Mouse (Mus musculus) testis, adult 2 months (tissue): ENCODE measurements around the gene Cacng2. TPM values are rescaled to one million over a fixed set of nuclear protein-coding genes. Genes with fewer than 3 reads are reported as not detected.

Experiments
- H3K27ac ChIP-seq: fragments of 200-500 bp; 2 replicates; pipeline ENCODE4 v1.5.1; 2012; ENCODE audit warnings: low read depth, low read length; ENCODE audit not compliant: control insufficient read depth, insufficient read depth
- H3K27me3 ChIP-seq: fragments of 200-500 bp; 2 replicates; pipeline ENCODE4 v1.6.1; 2012; ENCODE audit warnings: mild to moderate bottlenecking, low read length, moderate library complexity; ENCODE audit not compliant: control insufficient read depth, insufficient read depth
- H3K36me3 ChIP-seq: fragments of 200-500 bp; 2 replicates; pipeline ENCODE4 v1.6.1; 2012; ENCODE audit warnings: mild to moderate bottlenecking, low read length; ENCODE audit not compliant: control insufficient read depth, insufficient read depth
- H3K4me1 ChIP-seq: fragments of 200-500 bp; 2 replicates; pipeline ENCODE4 v1.6.1; 2012; ENCODE audit warnings: low read length; ENCODE audit not compliant: control insufficient read depth, insufficient read depth
- H3K4me3 ChIP-seq: fragments of 200-500 bp; 2 replicates; pipeline ENCODE4 v1.5.1; 2012; ENCODE audit warnings: low read depth, mild to moderate bottlenecking, low read length, moderate library complexity, mixed read lengths; ENCODE audit not compliant: control insufficient read depth
- CTCF ChIP-seq: fragments of 200-500 bp; IDR thresholded peaks from 2 replicates; pipeline ENCODE4 v1.5.1; 2012; ENCODE audit warnings: low read depth, mild to moderate bottlenecking, inconsistent platforms, low read length, moderate library complexity; ENCODE audit not compliant: control insufficient read depth, insufficient read depth, insufficient replicate concordance
- POLR2A ChIP-seq: fragments of 200-500 bp; IDR thresholded peaks from 2 replicates; pipeline ENCODE4 v1.6.1; 2012; ENCODE audit warnings: low read depth, mild to moderate bottlenecking, inconsistent platforms, low read length, moderate library complexity; ENCODE audit not compliant: control insufficient read depth
- polyA plus RNA-seq: library from polyadenylated mRNA; depleted of rRNA; stranded (reverse); fragments of >200 nt; gene quantifications from 2 replicates; pipeline ENCODE4 v1.2.3, GENCODE M21; 2012; rRNA removed

The Cacng2 gene
- polyA plus RNA-seq, result 0.02 TPM in 1 of 2 replicates, not detected in the other

DNA sequence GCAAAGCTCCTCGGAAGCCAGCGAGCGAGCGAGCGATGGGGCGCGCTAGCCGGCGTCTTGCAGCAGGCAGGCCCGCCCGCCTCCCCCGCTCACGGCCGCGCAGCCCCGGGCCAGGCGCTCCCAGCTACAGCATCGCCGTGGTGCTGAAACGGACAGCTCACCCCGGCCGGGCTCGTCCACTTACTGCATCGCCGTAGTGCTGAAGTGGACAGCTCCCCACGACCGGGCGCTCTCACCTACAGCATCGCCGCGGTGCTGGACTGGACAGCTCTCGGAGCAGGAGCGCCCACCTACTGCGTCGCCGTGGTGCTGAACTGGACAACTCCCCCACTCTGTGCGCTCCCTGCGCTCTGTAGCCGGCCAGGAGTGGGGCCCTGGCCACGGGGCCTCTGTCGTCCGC lies at the start of gene Cacng2:
Gene Cacng2 (minus strand): TSS at position 325 of the 400 bp plus-strand sequence.
- H3K27me3 ChIP-seq, result no peaks in the 10 kb centered on the region
- peaks cover 5% of the 10 kb centered on the region for H3K4me1 ChIP-seq
- no peaks in the 10 kb centered on the region for H3K36me3 ChIP-seq
- H3K27ac ChIP-seq, result no peak within 1 kb of the TSS
- no peak for TF ChIP-seq POLR2A
- no peak for TF ChIP-seq CTCF
- H3K4me3 ChIP-seq, result peak within 1 kb of the TSS; percentile 23; the same call in 1 of the 2 replicates

DNA sequence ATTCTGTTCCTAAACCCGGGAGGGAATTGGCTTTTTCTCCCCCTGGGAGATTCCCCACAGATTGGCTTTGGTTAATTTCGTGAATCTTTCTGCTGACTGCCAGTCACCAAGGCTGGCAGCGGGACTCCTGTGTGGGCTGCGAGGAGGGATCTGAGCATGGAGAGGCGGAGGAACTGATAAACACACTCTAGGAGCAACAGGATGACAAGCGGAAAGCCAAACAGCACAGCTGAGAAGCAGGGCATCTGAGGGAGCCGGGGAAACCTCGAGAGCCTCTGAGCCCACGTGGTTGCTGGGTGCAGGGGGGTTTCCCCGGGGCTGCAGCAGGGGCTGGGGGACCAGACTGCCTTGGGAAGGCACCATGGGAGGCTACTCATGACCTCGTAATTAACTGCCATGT lies 49.7 kb upstream of the Cacng2 start:
- H3K36me3 ChIP-seq, result no peaks in the 10 kb centered on the region; the same call in 1 of the 2 replicates
- H3K4me3 ChIP-seq, result no peak overlapping the region
- H3K4me1 ChIP-seq, result peaks cover 11% of the 10 kb centered on the region
- H3K27me3 ChIP-seq, result no peaks in the 10 kb centered on the region
- no peak for TF ChIP-seq POLR2A
- TF ChIP-seq CTCF, result no peak
- no peak overlapping the region for H3K27ac ChIP-seq

DNA sequence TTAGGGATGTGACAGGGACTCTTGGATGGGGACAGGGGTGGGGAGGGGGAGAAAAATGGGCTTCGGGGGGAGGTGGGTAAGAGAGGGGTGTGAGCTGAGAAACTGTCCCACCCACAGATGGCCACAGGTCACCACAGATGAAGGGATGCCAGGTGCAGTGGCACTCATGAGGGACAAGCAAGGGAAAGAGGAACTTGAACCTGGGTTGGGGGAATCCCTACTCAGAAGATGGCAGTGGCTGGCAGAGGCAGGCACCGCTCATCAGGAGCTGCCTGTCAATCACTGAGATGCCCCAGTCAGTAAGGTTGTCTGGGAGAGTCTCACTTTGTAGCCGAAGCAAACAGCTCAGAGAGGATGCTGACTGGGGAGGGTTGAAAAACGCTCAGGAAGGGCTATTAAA lies 45.5 kb upstream of the Cacng2 start:
- H3K4me1 ChIP-seq, result no peaks in the 10 kb centered on the region; the same call in 1 of the 2 replicates
- no peak overlapping the region for H3K4me3 ChIP-seq
- H3K36me3 ChIP-seq, result peaks cover 2% of the 10 kb centered on the region
- H3K27ac ChIP-seq, result no peak overlapping the region
- no peak for TF ChIP-seq POLR2A
- no peak for TF ChIP-seq CTCF
- no peaks in the 10 kb centered on the region for H3K27me3 ChIP-seq

DNA sequence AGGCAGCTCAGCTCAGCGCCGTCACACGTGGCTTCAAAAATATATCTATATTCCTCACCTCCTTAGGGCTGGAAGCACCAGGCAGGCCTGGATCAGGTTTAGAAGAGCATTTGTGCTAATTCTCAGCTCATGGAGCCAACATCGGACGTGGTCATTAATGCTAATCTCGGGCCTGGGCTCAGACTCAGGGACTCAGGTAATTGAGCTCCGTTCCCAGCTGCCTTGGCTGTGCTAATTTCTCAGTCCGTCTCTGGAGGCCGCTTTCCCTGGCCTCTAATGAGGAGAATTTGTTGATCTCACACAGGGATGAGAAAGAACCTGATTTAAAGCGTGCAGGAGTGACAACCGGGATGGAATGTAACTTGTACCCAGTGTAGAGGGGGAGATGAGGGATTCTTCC lies 44.6 kb upstream of the Cacng2 start:
- Histone ChIP-seq H3K36me3 (peaks cover 2% of the 10 kb centered on the region), H3K4me1 (no peaks in the 10 kb centered on the region; the same call in 1 of the 2 replicates), H3K4me3 (no peak overlapping the region), H3K27ac (no peak overlapping the region), H3K27me3 (no peaks in the 10 kb centered on the region)
- no peak for TF ChIP-seq CTCF
- TF ChIP-seq POLR2A, result no peak

DNA sequence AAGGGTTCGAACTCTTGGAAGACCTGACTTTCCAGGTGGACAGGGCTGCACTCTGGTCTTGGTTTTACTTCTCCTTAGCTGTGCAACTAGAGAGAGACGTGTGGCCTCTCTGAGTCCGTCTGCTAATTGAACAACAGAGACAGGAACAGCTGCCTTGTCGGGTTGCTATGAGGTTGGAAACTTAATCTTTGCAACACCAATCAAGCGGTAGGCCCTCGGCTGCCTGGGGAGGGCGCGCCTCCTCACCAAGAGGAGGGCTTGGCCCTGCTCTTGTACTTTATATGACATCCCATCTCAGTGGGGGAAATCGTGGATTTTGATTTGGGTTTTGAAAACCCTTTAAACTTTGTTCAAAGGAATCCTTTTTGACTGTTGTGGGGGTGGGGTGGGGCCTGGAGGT lies 42.1 kb upstream of the Cacng2 start:
- H3K27me3 ChIP-seq, result no peaks in the 10 kb centered on the region
- no peaks in the 10 kb centered on the region; the same call in 1 of the 2 replicates for H3K4me1 ChIP-seq
- TF ChIP-seq CTCF (no peak), POLR2A (no peak)
- H3K27ac ChIP-seq, result no peak overlapping the region
- H3K4me3 ChIP-seq, result no peak overlapping the region
- peaks cover 2% of the 10 kb centered on the region for H3K36me3 ChIP-seq

DNA sequence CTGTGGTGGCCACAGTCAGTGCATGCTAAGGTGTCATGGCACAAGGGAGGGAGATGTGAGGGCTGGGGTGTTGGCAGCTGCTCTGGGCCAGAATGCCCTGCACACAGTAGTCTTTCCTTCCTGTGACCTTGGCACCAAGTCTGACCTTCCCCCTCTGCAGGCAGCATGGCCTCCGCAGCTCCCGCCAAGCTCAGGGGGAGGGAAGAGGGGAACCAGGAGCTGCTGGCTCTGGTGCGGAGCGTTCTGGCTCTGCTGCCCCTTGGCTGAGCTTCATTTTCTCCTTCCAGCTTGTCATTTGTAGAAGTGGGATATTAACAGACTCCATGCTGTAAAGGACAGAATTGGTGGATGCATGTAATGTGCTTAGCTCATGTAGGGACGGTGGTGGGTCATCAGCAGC lies 38.5 kb upstream of the Cacng2 start:
- H3K4me3 ChIP-seq, result no peak overlapping the region
- H3K27me3 ChIP-seq, result no peaks in the 10 kb centered on the region
- TF ChIP-seq CTCF, result no peak
- no peak overlapping the region for H3K27ac ChIP-seq
- H3K4me1 ChIP-seq, result no peaks in the 10 kb centered on the region
- H3K36me3 ChIP-seq, result no peaks in the 10 kb centered on the region

DNA sequence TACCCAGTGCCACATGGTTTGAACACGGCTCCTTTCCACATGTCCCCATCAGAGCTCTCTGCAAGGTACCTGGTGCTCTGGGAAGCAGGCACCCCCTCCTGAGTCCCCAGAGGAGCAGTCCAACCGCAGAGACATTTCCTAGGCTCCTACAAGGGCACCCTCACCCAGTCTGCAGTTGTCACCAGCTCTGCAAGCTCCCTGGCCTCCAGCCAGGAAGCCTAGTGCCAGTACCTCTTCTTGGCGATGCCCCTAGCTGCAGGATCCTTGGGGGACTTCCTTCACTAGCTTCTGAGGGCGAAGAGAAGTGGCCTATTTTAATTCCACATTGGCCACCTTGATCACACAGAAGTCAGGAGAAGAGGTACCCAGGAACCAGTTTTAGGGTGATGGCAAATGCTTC lies 38.0 kb upstream of the Cacng2 start:
- no peak overlapping the region for H3K4me3 ChIP-seq
- H3K27me3 ChIP-seq, result no peaks in the 10 kb centered on the region
- no peaks in the 10 kb centered on the region for H3K4me1 ChIP-seq
- TF ChIP-seq POLR2A, result no peak
- TF ChIP-seq CTCF, result no peak
- H3K36me3 ChIP-seq, result no peaks in the 10 kb centered on the region
- no peak overlapping the region for H3K27ac ChIP-seq

DNA sequence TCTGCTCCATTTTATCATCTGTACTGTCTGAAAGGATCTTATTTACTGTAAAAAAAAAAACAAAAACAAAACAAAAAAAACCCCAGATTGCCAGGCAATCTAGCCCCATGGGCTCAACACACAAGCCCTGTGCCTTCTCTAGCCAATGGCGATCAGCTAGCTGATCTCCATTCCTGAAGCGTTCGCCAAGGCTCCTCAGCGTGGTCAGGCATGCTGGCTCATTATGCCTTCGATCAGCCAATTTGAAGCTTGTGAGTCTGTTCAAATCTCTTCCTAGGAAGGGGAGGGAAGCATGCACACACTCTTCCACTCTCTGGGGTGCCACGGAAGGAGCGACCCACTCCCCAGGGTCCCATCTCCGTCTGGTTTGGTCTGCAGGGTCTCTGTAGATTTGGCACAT lies 37.5 kb upstream of the Cacng2 start:
- Histone ChIP-seq H3K4me1 (no peaks in the 10 kb centered on the region), H3K4me3 (no peak overlapping the region), H3K36me3 (no peaks in the 10 kb centered on the region), H3K27me3 (no peaks in the 10 kb centered on the region), H3K27ac (no peak overlapping the region)
- TF ChIP-seq CTCF (no peak), POLR2A (no peak)
